Mouse (Mus musculus): Measurements from ENCODE around the gene Hnrnpm.
"Not testable (repeated sequence)": the region's sequence is repeated elsewhere in the genome, so short reads cannot be mapped to it uniquely, and the experiment has no call there.

Gene Hnrnpm

DNA sequence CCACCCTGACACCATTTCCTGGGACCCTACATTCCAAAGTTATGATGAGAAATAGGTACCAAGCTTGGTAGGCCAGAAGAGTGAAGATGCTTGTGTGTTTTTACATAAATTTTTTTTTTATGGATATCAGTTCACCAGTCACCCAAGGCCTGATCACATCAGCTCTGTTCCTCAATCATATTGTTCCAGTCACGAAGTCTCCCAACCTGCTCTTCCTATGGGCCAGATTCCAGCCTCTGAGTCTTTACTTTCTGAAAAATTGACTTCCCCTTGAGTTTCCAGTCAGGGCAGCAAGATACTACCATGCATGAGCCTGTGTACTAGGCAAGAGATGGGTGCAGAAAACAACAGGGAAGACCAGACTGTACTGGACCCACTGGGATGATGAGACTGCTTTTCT, at the start of gene Hnrnpm:
Gene Hnrnpm, minus strand, starts transcription at position 101 of the 400 bp plus-strand sequence.
- DNase-seq (ENCODE audit: inconsistent age in 2 of 2, low spot score in 1 of 2): no peak

- DNase-seq (ENCODE audit: inconsistent age in 2 of 2, low spot score in 1 of 2): not testable (repeated sequence)
Observed at GRCm38 (mm10) chr17:33733526-33733925, 46.9 kb upstream of the Hnrnpm start.

DNA sequence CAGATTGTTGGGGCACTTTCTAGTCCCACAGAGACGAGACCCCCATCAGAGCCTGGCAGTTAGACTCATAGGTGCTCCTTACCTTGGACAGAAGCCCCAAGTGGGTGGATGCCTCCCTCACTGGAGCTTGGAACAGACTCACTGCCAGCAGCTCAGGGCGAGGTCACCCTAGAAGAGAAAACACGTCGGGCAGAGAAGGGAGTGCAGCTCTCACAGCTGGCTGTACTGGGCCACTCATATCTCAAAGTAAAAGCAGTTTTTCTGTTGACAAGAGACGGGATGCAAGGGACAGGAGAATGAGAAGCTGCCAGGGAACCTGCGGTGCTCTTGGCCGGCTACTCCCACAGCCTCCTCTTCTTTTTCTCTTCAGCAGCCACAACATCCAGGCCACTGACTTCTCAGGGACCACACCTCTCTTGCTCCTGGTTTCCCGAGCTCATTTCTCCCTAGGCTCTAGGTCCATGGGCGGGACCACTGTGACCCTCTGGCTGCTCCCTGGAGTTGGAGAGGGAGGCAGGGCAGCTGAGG, 46.0 kb upstream of the Hnrnpm start:
- not testable (repeated sequence) for DNase-seq (ENCODE audit: inconsistent age in 2 of 2, low spot score in 1 of 2)

DNA sequence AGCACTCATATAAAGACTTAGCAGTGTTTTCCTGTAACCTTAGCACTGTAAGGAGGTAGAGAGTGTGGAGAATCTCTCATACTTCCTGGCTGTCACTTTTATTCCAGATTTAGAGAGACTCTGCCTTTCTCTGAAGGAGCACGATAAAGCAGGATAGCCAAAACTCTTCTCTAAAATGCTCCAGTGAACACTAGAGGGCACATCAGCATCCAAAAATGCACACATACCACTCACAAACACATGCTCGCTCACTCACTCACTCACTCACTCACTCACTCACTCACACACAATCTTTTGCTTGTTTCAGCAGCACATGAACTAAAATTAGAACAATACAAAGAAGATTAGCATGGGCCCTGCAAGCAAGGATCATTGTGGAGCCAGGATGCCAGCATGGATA, 42.6 kb upstream of the Hnrnpm start:
- DNase-seq (ENCODE audit: inconsistent age in 2 of 2, low spot score in 1 of 2): peak in 1 of 2 experiments; percentile 58

DNA sequence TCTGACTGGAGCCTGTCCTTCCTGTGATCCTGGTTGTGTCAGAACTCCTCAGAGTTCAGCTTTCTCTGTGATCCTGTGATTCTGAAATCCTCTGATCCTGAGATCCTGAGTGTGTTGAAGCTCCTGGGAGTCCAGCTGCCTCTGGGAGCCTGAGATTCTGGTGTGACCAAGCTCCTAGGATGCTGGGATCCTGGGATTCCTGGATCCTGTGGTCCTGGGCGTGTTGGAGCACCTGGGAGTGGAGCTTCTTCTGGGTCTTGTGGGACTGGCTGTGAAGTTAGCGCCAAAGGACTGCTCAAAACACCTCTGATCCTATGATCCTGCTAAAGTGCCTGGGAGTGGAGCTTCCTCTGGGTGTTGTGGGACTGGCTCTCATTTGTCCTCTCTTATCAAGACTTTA, 41.7 kb upstream of the Hnrnpm start:
- no peak for DNase-seq (ENCODE audit: inconsistent age in 2 of 2, low spot score in 1 of 2)

- no peak for DNase-seq (ENCODE audit: inconsistent age in 2 of 2, low spot score in 1 of 2)
Observed at GRCm38 (mm10) chr17:33719736-33720378, 33.2 kb upstream of the Hnrnpm start.

GRCm38 (mm10) chr17:33718944-33719725, 32.5 kb upstream of the Hnrnpm start:
- DNase-seq (ENCODE audit: inconsistent age in 2 of 2, low spot score in 1 of 2): peak in 1 of 2 experiments; percentile 29

DNA sequence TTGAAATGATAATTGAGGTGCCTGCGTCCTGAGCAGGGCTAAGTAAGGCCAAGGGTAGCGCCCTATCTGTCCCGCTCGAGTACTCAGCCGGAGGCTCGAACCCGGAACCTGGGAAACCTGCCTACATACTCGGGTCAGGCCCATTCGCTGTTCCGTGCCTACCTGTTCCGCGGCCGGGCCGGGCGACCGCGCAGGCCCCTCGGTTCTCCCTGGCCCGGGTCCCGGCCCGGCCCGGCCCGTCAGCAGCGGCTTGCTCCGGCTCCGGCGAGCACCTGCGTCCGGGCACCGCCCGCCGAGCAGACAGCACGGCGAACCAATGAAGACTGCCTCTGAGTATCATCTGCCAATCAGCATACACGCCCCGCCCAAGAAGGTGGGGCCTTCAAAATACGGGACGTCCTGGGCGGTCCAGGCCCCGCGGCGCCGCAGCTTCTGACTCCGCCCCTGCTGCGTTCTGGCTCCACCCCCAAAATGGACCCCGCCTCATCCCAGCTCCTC, 31.8 kb upstream of the Hnrnpm start, which contains the start of gene March2:
Gene March2, minus strand, starts transcription at position 287 of the 498 bp plus-strand sequence.
- DNase-seq (ENCODE audit: inconsistent age in 2 of 2, low spot score in 1 of 2): peak; percentile 98 to 99

- no peak for DNase-seq (ENCODE audit: inconsistent age in 2 of 2, low spot score in 1 of 2)
Observed at GRCm38 (mm10) chr17:33717982-33718381, 31.3 kb upstream of the Hnrnpm start.

DNA sequence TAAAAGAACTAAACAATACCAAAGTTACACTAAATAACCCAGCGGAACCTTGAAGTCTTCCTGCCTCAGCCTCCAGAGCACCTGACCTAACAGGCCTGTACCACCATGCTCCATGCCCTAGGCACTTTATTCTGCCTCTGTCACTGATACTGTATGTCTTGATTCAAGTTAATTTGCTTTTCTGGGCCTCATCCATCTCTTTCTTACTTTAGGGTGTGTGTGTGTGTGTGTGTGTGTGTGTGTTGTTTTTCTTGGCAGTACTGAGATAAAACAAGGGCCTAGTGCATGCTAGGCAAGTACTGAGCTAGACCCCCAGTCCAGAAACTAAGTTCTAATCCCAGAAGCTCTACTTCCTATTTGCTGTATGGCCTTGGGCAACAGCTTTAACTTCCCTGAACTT, 30.6 kb upstream of the Hnrnpm start:
- DNase-seq (ENCODE audit: inconsistent age in 2 of 2, low spot score in 1 of 2): peak in 1 of 2 experiments; percentile 34

GRCm38 (mm10) chr17:33714779-33715178, 28.1 kb upstream of the Hnrnpm start:
- DNase-seq (ENCODE audit: inconsistent age in 2 of 2, low spot score in 1 of 2): no peak

DNA sequence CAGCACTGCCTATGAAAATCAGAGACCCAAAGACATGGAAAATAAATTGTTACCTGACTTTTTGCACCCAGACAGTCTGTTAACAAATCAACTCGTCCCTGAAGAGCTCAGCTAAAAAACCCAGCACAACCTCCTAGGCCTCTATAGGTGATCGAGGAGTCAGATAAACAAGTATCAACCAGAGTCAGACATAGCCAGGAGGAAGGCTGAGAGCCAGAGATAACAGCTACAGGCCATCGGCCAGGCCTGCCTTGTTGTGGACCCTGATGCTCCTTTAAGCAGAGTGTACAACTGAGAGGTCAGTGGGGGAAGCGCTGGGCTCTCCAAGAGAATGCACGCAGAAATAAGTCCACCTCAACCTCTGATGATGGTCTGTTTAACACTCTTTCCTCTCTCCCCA, 26.6 kb upstream of the Hnrnpm start:
- no peak for DNase-seq (ENCODE audit: inconsistent age in 2 of 2, low spot score in 1 of 2)

GRCm38 (mm10) chr17:33709834-33710233, 23.2 kb upstream of the Hnrnpm start:
- DNase-seq (ENCODE audit: inconsistent age in 2 of 2, low spot score in 1 of 2): no peak

DNA sequence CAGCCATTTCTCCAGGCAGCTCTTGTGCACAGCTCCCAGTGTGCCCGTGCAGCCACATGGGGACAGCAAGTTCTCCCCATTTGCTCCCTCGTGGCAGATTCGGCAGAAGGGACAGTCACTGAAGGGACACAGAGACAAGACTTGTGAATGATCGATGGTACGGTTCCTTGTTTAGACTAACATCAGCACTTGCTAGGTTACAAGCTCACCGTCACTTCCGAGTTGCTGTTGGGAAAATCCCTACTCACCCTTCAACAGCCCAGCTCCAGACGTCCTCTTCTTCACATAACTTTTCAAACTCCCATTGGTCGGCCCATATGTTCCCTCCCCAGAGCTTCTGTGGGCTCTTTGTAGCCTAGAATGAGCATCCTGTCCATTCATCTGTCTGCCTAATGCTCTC, 16.4 kb upstream of the Hnrnpm start:
- no peak for DNase-seq (ENCODE audit: inconsistent age in 2 of 2, low spot score in 1 of 2)

GRCm38 (mm10) chr17:33702178-33702577, 15.5 kb upstream of the Hnrnpm start:
- DNase-seq (ENCODE audit: inconsistent age in 2 of 2, low spot score in 1 of 2): no peak

DNA sequence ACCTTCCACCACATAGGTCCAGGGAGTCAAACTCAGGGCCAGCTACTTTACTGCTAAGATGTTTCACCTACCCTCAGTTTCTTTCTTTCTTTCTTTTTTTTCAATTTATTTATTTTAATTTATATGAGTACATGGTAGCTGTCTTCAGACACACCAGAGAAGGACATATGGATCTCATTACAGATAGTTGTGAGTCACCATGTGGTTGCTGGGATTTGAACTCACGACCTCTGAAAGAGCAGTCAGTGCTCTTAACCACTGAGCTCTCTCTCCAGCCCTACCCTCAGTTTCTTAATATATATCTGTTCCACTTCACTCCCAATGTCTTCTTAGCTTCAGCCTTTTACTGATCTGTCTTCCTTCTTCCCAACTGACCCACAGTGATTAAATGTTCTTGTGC, 8.8 kb upstream of the Hnrnpm start:
- DNase-seq (ENCODE audit: inconsistent age in 2 of 2, low spot score in 1 of 2): no peak

DNA sequence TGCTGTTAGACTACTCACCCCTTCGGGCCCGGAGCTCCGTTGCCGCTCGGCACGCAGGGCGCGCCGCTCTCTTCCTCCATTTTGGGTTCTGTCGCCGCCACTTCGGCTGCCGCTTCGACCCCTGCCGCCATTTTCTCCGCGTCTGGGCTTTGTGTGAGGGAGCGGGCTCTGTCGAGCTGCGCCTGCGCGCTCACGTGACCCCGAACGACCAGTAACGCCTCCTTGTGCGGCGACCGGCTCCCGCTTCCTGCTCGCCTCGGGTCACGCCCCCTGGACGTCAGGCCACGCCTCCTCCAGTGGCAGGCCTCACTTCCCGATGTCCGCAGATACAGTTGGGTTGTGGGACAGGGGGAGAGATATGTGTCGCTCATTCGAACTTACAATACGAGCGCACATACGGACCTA, 1.4 kb downstream of the Hnrnpm start:
- DNase-seq (ENCODE audit: inconsistent age in 2 of 2, low spot score in 1 of 2): peak; percentile 99

DNA sequence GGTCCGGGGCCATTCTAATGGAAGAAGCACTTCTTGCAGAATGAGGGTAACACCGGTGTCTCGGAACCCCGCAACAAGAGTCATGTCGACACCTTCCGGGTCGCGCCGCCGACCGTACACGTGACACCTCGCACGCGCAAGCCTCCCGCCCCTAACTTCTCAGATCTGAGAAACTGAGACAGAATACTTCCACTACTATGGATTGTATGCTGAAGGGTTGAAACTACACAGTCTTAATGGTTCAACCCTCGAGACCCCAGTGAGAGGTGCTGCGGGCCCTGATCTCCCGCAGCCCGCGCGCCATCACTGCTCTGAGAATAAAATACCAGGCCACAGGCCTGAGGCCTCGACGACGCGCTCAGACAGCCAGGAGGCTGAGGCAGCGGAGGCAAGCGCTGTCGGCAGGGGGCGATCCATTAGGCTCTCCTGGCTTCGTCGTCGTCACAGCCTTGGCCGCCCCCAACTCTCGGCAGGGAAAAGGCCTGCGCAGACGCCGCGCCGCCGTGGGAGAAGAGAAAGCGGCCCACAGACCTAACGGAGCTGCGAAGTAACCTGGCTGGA, 1.9 kb downstream of the Hnrnpm start:
- DNase-seq (ENCODE audit: inconsistent age in 2 of 2, low spot score in 1 of 2): peak; percentile 76 to 92

- DNase-seq (ENCODE audit: inconsistent age in 2 of 2, low spot score in 1 of 2): no peak
Observed at GRCm38 (mm10) chr17:33681767-33682166, 4.9 kb downstream of the Hnrnpm start.

DNA sequence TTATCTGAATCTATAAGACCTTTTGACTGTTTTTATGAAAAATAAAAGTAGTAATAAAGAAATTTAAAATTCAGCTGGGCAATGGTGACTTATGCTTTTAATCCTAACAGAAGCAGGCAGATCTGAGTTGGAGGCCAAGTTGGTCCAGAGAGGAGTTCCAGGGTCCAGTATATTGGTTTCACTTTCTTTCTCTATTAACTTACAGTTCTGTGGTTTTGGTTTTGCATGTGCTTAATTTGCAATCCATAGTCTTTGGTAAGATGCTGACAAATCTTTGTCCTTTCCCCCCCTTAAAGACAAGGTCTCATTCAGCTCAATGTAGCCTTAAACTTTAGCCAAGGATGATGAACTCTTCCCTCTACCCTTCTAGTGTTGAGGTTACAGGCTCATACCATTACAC, 7.9 kb downstream of the Hnrnpm start:
- DNase-seq (ENCODE audit: inconsistent age in 2 of 2, low spot score in 1 of 2): no peak

DNA sequence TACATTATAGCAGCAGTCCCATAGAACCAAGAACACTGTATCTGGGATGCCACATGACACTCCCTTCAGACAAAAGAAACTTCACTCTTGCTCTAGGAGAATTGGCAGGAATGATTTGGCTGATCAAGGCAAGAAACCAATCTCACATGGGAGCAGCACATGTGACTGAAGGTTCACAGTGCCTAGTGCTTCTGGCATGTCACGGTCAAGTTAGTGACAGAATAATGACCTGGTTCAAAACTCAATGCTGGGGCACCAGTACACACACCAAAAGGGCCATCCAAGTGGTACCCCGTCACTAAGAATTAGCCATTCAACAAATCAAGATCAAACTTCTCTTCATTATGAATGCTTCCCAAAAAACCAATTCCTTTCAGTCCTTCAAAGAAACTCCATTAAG, 10.6 kb downstream of the Hnrnpm start:
- no peak for DNase-seq (ENCODE audit: inconsistent age in 2 of 2, low spot score in 1 of 2)

DNA sequence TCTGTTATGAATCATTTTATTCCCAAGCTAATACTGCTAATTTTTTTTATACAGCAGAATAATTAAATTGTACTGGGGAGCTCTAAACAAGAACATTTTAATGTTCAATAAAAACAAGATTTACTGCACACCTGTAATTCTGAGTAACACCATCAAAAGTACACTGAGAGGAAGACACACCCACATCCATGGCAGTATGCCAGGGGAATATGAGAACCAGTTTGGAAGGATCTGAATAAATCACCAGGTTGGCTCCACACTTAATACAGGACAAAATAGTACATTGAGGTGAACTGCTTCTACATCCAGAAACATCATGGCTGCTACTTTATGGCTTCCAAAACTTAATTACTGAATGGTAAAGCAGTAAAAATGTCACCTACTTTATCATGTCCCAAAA, 11.2 kb downstream of the Hnrnpm start:
- peak in 1 of 2 experiments; percentile 55 for DNase-seq (ENCODE audit: inconsistent age in 2 of 2, low spot score in 1 of 2)

Data from adrenal gland, adult (tissue).